Mouse (Mus musculus) limb, embryonic 14.5 days (tissue): Measurements from ENCODE around the gene Ubap2. TPM values are rescaled to one million over a fixed set of nuclear protein-coding genes. Genes with fewer than 3 reads are reported as not detected.

Experiments used
- ATAC-seq: fragments of 200-750 bp; cut with Nextera tagmentation; 2 replicates; pipeline ENCODE4 v1.8.0; 2017; ENCODE audit warnings: low read depth, moderate number of reproducible peaks, moderate TSS enrichment; ENCODE audit not compliant: low FRiP score
- DNase-seq: peaks from one replicate; pipeline ENCODE4 v3.0.0-alpha.2; 2015; ENCODE audit warnings: low spot score
- H3K27ac ChIP-seq: fragments of 300-500 bp; sonication (generic); replicated peaks from 2 replicates; pipeline ENCODE4 v1.5.1; 2014; ENCODE audit warnings: low read depth, mild to moderate bottlenecking, low read length, moderate library complexity, mixed read lengths
- H3K27me3 ChIP-seq: fragments of 300-500 bp; sonication (generic); 2 replicates; pipeline ENCODE4 v1.6.1; 2014; ENCODE audit warnings: low read length, mixed read lengths; ENCODE audit not compliant: control insufficient read depth, insufficient read depth
- H3K36me3 ChIP-seq: fragments of 300-500 bp; sonication (generic); 2 replicates; pipeline ENCODE4 v1.6.1; 2014; ENCODE audit warnings: mild to moderate bottlenecking, low read length, moderate library complexity, mixed read lengths; ENCODE audit not compliant: control insufficient read depth, insufficient read depth
- H3K4me1 ChIP-seq: fragments of 300-500 bp; sonication (generic); 2 replicates; pipeline ENCODE4 v1.6.1; 2014; ENCODE audit warnings: antibody characterized with exemption, low read length, mixed read lengths; ENCODE audit not compliant: control insufficient read depth, insufficient read depth
- H3K4me2 ChIP-seq: fragments of 300-500 bp; sonication (generic); replicated peaks from 2 replicates; pipeline ENCODE4 v1.6.1; 2014; ENCODE audit warnings: low read depth, mild to moderate bottlenecking, low read length, moderate library complexity; ENCODE audit not compliant: severe bottlenecking
- H3K4me3 ChIP-seq: fragments of 300-500 bp; sonication (generic); replicated peaks from 2 replicates; pipeline ENCODE4 v1.5.1; 2014; ENCODE audit warnings: low read length
- H3K9ac ChIP-seq: fragments of 300-500 bp; sonication (generic); 2 replicates; pipeline ENCODE4 v1.6.1; 2014; ENCODE audit warnings: mild to moderate bottlenecking, low read depth, low read length, moderate library complexity; ENCODE audit not compliant: severe bottlenecking
- H3K9me3 ChIP-seq: fragments of 300-500 bp; sonication (generic); 2 replicates; pipeline ENCODE4 v1.6.1; 2016; ENCODE audit warnings: low read length; ENCODE audit not compliant: control insufficient read depth
- POLR2A ChIP-seq: fragments of 200-500 bp; IDR thresholded peaks from 2 replicates; pipeline ENCODE4 v1.8.0; 2012; ENCODE audit warnings: inconsistent platforms, mild to moderate bottlenecking, moderate library complexity, borderline replicate concordance; ENCODE audit not compliant: insufficient read depth, insufficient read length; ENCODE audit errors: extremely low read depth
- WGBS: fragments of 180-500 bp; shearing (Covaris S2); extraction: QIAGEN DNeasy Blood & Tissue Kit; methylation state at CpG from one replicate; pipeline ENCODE4 v1.1.7; 2014; 5-methylcytosine and 5-hydroxymethylcytosine counted together
- polyA plus RNA-seq, 2 experiments: library from polyadenylated mRNA; depleted of rRNA in 1 of 2; stranded (reverse) in 1 of 2; unstranded in 1 of 2; fragments of >200 nt; fragmentation: Nextera tagmentation in 1 of 2; extraction: Ambion mirVana in 1 of 2; gene quantifications; 2 replicates each; pipeline versions ENCODE4 v1.2.1 to v1.2.3; 2012 to 2014

Gene Ubap2
- polyA plus RNA-seq, 2 experiments, result 57.5 to 71.3 TPM

DNA sequence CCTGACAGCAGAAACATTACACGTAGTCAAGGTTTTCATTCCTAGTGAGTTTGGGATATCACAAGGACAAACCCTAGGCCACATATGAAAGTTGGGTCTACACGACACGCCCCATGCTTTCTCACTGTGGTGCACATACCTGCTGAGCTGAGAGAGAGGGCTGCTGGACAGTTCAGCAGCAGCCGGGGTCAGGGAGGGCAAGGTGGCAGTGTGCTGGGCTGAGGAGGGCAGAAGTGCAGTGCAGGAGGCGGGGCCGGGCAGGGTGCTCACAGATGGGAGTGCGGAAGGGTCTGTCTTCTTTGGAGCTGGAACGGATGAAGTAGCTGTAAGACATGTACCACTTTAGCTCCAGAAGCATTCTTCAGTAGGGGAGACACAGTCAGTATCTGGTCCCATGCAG is 72.8 kb downstream of the Ubap2 start:
- 93% methylated on average over 8 of the region's 8 CpGs for WGBS
- ATAC-seq (no peak), DNase-seq (no peak)
- Histone ChIP-seq H3K4me3 (no peak overlapping the region), H3K36me3 (peaks cover 92% of the 10 kb centered on the region), H3K27ac (no peak overlapping the region), H3K9ac (no peak overlapping the region), H3K9me3 (no peaks in the 10 kb centered on the region), H3K27me3 (no peaks in the 10 kb centered on the region), H3K4me1 (no peaks in the 10 kb centered on the region), H3K4me2 (no peak overlapping the region)
- no peak for TF ChIP-seq POLR2A

- WGBS, result 54% methylated on average over 3 of the region's 3 CpGs
- no peak overlapping the region for H3K9ac ChIP-seq
- H3K27me3 ChIP-seq, result no peaks in the 10 kb centered on the region
- no peak for TF ChIP-seq POLR2A
- peaks cover 96% of the 10 kb centered on the region for H3K36me3 ChIP-seq
- no peak overlapping the region for H3K4me2 ChIP-seq
- DNase-seq (peak; percentile 10), ATAC-seq (no peak)
- H3K4me3 ChIP-seq, result no peak overlapping the region
- peak overlapping the region; percentile 33; the same call in 1 of the 2 replicates for H3K27ac ChIP-seq
- no peaks in the 10 kb centered on the region for H3K4me1 ChIP-seq
- H3K9me3 ChIP-seq, result no peaks in the 10 kb centered on the region
Observed at GRCm38 (mm10) chr4:41196861-41197610, 77.9 kb downstream of the Ubap2 start.

- Histone ChIP-seq H3K9me3 (no peaks in the 10 kb centered on the region), H3K27ac (no peak overlapping the region), H3K4me1 (no peaks in the 10 kb centered on the region), H3K4me2 (no peak overlapping the region), H3K36me3 (peaks cover 96% of the 10 kb centered on the region), H3K27me3 (no peaks in the 10 kb centered on the region), H3K9ac (no peak overlapping the region), H3K4me3 (no peak overlapping the region)
- ATAC-seq (no peak), DNase-seq (no peak)
- TF ChIP-seq POLR2A, result no peak
- 87% methylated on average over 15 of the region's 15 CpGs for WGBS
Observed at GRCm38 (mm10) chr4:41195328-41195727, 79.6 kb downstream of the Ubap2 start.

DNA sequence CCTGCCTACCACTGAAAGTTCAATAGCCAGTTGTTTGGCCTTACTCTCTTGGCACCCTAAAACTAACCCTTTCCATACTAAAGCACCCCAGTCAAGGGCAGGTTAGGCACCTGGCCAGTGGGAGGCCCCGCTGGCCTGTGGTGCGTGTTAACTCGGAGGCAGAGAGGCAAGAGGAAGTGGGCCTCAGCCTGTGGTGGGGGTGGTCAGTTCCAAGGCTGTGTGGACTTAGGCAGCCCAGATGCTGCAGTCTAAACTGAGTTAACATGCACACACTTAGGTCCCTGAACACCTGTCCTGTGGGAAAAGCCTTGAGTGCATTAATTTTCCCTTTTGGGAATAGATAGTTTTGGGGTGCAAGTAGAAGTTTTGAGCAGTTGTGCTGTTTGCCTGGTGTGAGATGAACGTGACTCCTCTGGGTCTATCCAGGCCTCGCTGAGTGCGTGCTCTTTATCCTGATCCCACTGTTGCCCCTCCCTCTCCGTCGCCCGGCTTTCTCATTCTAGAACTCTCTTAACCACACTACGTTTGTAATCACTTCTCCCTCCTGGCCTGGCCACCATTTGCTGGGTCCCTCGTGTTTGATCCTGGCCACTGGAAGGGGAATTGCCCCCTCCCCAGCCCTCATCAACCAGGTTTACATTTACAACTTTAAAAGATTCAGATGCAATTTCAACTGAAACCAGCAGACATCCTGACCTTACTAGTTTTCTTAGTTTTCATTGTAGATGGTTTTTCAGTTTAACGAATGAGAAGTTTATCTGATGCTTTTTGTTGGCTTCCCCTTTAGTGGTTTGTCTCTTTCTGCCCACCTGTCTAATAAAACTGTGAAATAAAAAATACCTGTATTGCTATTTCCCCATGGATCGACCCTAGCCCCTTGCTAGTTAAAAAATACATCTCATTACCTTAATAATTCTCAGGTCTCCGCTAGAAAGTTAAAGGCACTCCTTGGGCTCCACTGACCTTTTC is 82.1 kb downstream of the Ubap2 start:
- no peak for TF ChIP-seq POLR2A
- DNase-seq (no peak), ATAC-seq (no peak)
- H3K9ac ChIP-seq, result no peak overlapping the region
- H3K4me2 ChIP-seq, result no peak overlapping the region
- H3K36me3 ChIP-seq, result peaks cover 94% of the 10 kb centered on the region
- H3K4me1 ChIP-seq, result no peaks in the 10 kb centered on the region
- H3K4me3 ChIP-seq, result no peak overlapping the region
- 0 out of 2 replicates have a peak overlapping the region, but pooled peaks have one; percentile 26 for H3K27ac ChIP-seq
- no peaks in the 10 kb centered on the region for H3K9me3 ChIP-seq
- 56% methylated on average over 14 of the region's 14 CpGs for WGBS
- no peaks in the 10 kb centered on the region for H3K27me3 ChIP-seq

GRCm38 (mm10) chr4:41189809-41190208 is 85.1 kb downstream of the Ubap2 start:
- H3K4me1 ChIP-seq, result no peaks in the 10 kb centered on the region
- no peaks in the 10 kb centered on the region for H3K27me3 ChIP-seq
- no peak for TF ChIP-seq POLR2A
- H3K9ac ChIP-seq, result no peak overlapping the region
- H3K4me2 ChIP-seq, result no peak overlapping the region
- H3K36me3 ChIP-seq, result peaks cover 91% of the 10 kb centered on the region
- no peaks in the 10 kb centered on the region for H3K9me3 ChIP-seq
- no peak for ATAC-seq
- no peak for DNase-seq
- H3K4me3 ChIP-seq, result no peak overlapping the region
- H3K27ac ChIP-seq, result no peak overlapping the region
- WGBS, result 82% methylated on average over 2 of the region's 2 CpGs
